Mouse (Mus musculus): ENCODE data around the gene Fam92b.

GRCm38 (mm10) chr8:120190810-120191413 is 13.6 kb upstream of the Fam92b start:
- TF ChIP-seq ELF1 (IDR thresholded peaks at IDR 0.05; ENCODE audit: low read depth, low read length) (no peak), SIN3A (IDR thresholded peaks at IDR 0.05; ENCODE audit: low read length) (no peak), ZNF384 (IDR thresholded peaks at IDR 0.05; ENCODE audit: low read depth, low read length) (no peak), POLR2A (IDR thresholded peaks at IDR 0.05; ENCODE audit: control insufficient read depth in 1 of 2, insufficient read depth in 1 of 2, low read depth in 1 of 2, low read length in 2 of 2, poor library complexity in 1 of 2) (no peak), POLR2AphosphoS2 (IDR thresholded peaks at IDR 0.05; ENCODE audit: low read length) (no peak), MYC (IDR thresholded peaks at IDR 0.05; ENCODE audit: low read depth, low read length) (no peak), EP300 (IDR thresholded peaks at IDR 0.05; ENCODE audit: low read depth in 1 of 2, low read length in 2 of 2) (no peak), UBTF (IDR thresholded peaks at IDR 0.05; ENCODE audit: borderline replicate concordance, insufficient read depth, low read depth, low read length) (no peak)

Measured in MEL (cell line).